Mouse (Mus musculus) lung, adult 2 months (tissue): ENCODE results near the gene Fank1.

Experiments
- CTCF ChIP-seq: fragments of 200-500 bp; IDR thresholded peaks from 2 replicates; pipeline ENCODE4 v1.5.1; 2011; ENCODE audit warnings: mild to moderate bottlenecking, low read length, control low read depth; ENCODE audit not compliant: insufficient read depth
- POLR2A ChIP-seq: fragments of 200-500 bp; IDR thresholded peaks from 2 replicates; pipeline ENCODE4 v1.6.1; 2011; ENCODE audit warnings: low read depth, mild to moderate bottlenecking, control low read depth, low read length, borderline replicate concordance; ENCODE audit errors: extremely low read depth

GRCm38 (mm10) chr7:133764425-133764824 lies 12.2 kb upstream of the Fank1 start:
- no peak for TF ChIP-seq CTCF
- TF ChIP-seq POLR2A: no peak
